Mouse (Mus musculus) intestine, embryonic 16.5 days (tissue): ENCODE measurements at regions not wholly inside any gene's neighbourhood (a gene's known extent, or its start where the extent isn't known, plus 50 kb on each side); places are given as distances from the start of the nearest gene placed in this dataset.
"Not testable (repeated sequence)": the region's sequence is repeated elsewhere in the genome, so short reads cannot be mapped to it uniquely, and the experiment has no call there.

Experiments used
- ATAC-seq: fragments of 200-750 bp; cut with Nextera tagmentation; 2 replicates; pipeline ENCODE4 v1.8.0; 2017; ENCODE audit warnings: moderate TSS enrichment, moderate library complexity
- H3K27ac ChIP-seq: fragments of 300-500 bp; sonication (generic); 2 replicates; pipeline ENCODE4 v1.5.1; 2014; ENCODE audit warnings: mild to moderate bottlenecking, low read length
- H3K27me3 ChIP-seq: fragments of 300-500 bp; sonication (generic); replicated peaks from 2 replicates; pipeline ENCODE4 v1.6.1; 2014; ENCODE audit warnings: low read length, control low read depth, mixed read lengths; ENCODE audit not compliant: control insufficient read depth, insufficient read depth
- H3K36me3 ChIP-seq: fragments of 300-500 bp; sonication (generic); 2 replicates; pipeline ENCODE4 v1.6.1; 2014; ENCODE audit warnings: low read length, control low read depth; ENCODE audit not compliant: control insufficient read depth, insufficient read depth
- H3K4me1 ChIP-seq: fragments of 300-500 bp; sonication (generic); 2 replicates; pipeline ENCODE4 v1.6.1; 2014; ENCODE audit warnings: low read length, control low read depth, mixed read lengths; ENCODE audit not compliant: control insufficient read depth, insufficient read depth
- H3K4me2 ChIP-seq: fragments of 300-500 bp; sonication (generic); 2 replicates; pipeline ENCODE4 v1.6.1; 2014; ENCODE audit warnings: low read depth, low read length, control low read depth
- H3K4me3 ChIP-seq: fragments of 300-500 bp; sonication (generic); 2 replicates; pipeline ENCODE4 v1.5.1; 2014; ENCODE audit warnings: mild to moderate bottlenecking, low read length
- H3K9ac ChIP-seq: fragments of 300-500 bp; sonication (generic); 2 replicates; pipeline ENCODE4 v1.6.1; 2014; ENCODE audit warnings: low read depth, low read length
- H3K9me3 ChIP-seq: fragments of 300-500 bp; sonication (generic); 2 replicates; pipeline ENCODE4 v1.6.1; 2016; ENCODE audit warnings: low read length, control low read depth; ENCODE audit not compliant: control insufficient read depth
- WGBS: fragments of 180-500 bp; shearing (Covaris S2); extraction: QIAGEN DNeasy Blood & Tissue Kit; methylation state at CpG from one replicate; pipeline ENCODE4 v1.1.7; 2014; 5-methylcytosine and 5-hydroxymethylcytosine counted together

- H3K9ac ChIP-seq, H3K4me2 ChIP-seq, H3K27ac ChIP-seq, H3K9me3 ChIP-seq, H3K36me3 ChIP-seq, H3K27me3 ChIP-seq, ATAC-seq, H3K4me3 ChIP-seq: not testable (repeated sequence)
- peaks cover 12% of the 10 kb centered on the region; the same call in 1 of the 2 replicates for H3K4me1 ChIP-seq
- 67% methylated on average over 1 of the region's 1 CpGs for WGBS
Measured at GRCm38 (mm10) chr17:13654606-13655005, 105.7 kb upstream of the Afdn start.

- no peaks in the 10 kb centered on the region for H3K9me3 ChIP-seq
- H3K4me1 ChIP-seq, result peaks cover 12% of the 10 kb centered on the region; the same call in 1 of the 2 replicates
- H3K4me3 ChIP-seq, result no peak overlapping the region
- peak overlapping the region; percentile 19; the same call in 1 of the 2 replicates for H3K4me2 ChIP-seq
- no peak overlapping the region for H3K9ac ChIP-seq
- WGBS, result 21% methylated on average over 3 of the region's 3 CpGs
- no peaks in the 10 kb centered on the region for H3K27me3 ChIP-seq
- 0 out of 2 replicates have a peak, but pooled peaks have one; percentile 28 for ATAC-seq
- H3K27ac ChIP-seq, result no peak overlapping the region
- no peaks in the 10 kb centered on the region for H3K36me3 ChIP-seq
Measured at GRCm38 (mm10) chr17:13656065-13656464, 104.3 kb upstream of the Afdn start.

- no peak overlapping the region for H3K27ac ChIP-seq
Measured at GRCm38 (mm10) chr17:13656485-13657181, 103.7 kb upstream of the Afdn start.

GRCm38 (mm10) chr17:13657182-13657562 lies 103.2 kb upstream of the Afdn start:
- no peak overlapping the region; the same call in 1 of the 2 replicates for H3K4me2 ChIP-seq
- no peak overlapping the region for H3K27ac ChIP-seq
- WGBS, result 27% methylated on average over 10 of the region's 10 CpGs
- no peaks in the 10 kb centered on the region for H3K27me3 ChIP-seq
- H3K9ac ChIP-seq, result no peak overlapping the region
- H3K4me1 ChIP-seq, result peaks cover 15% of the 10 kb centered on the region; the same call in 1 of the 2 replicates
- no peaks in the 10 kb centered on the region for H3K9me3 ChIP-seq
- ATAC-seq, result no peak
- no peak overlapping the region for H3K4me3 ChIP-seq
- H3K36me3 ChIP-seq, result no peaks in the 10 kb centered on the region

More at GRCm38 (mm10) chr17:13656485-13657181, 103.7 kb upstream of the Afdn start:
- Histone ChIP-seq H3K4me1 (peaks cover 15% of the 10 kb centered on the region; the same call in 1 of the 2 replicates), H3K36me3 (no peaks in the 10 kb centered on the region), H3K4me2 (peak overlapping the region; percentile 19), H3K4me3 (no peak overlapping the region), H3K9ac (no peak overlapping the region), H3K27me3 (no peaks in the 10 kb centered on the region), H3K9me3 (no peaks in the 10 kb centered on the region)
- WGBS, result 5% methylated on average over 12 of the region's 15 CpGs
- ATAC-seq, result peak; percentile 45

- Histone ChIP-seq H3K9ac (no peak overlapping the region), H3K27ac (no peak overlapping the region), H3K27me3 (no peaks in the 10 kb centered on the region), H3K4me1 (peaks cover 15% of the 10 kb centered on the region; the same call in 1 of the 2 replicates), H3K9me3 (no peaks in the 10 kb centered on the region), H3K36me3 (no peaks in the 10 kb centered on the region), H3K4me2 (no peak overlapping the region), H3K4me3 (no peak overlapping the region)
- no peak for ATAC-seq
- WGBS, result 64% methylated on average over 9 of the region's 9 CpGs
Measured at GRCm38 (mm10) chr17:13657656-13658292, 102.6 kb upstream of the Afdn start.

GRCm38 (mm10) chr17:13658321-13658978 lies 101.9 kb upstream of the Afdn start:
- 56% methylated on average over 3 of the region's 3 CpGs for WGBS
- no peak overlapping the region for H3K9ac ChIP-seq
- no peaks in the 10 kb centered on the region for H3K36me3 ChIP-seq
- no peaks in the 10 kb centered on the region for H3K27me3 ChIP-seq
- no peak for ATAC-seq
- peaks cover 15% of the 10 kb centered on the region; the same call in 1 of the 2 replicates for H3K4me1 ChIP-seq
- H3K27ac ChIP-seq, result peak overlapping the region; percentile 26; the same call in 1 of the 2 replicates
- H3K4me2 ChIP-seq, result no peak overlapping the region
- H3K9me3 ChIP-seq, result no peaks in the 10 kb centered on the region
- H3K4me3 ChIP-seq, result no peak overlapping the region

GRCm38 (mm10) chr17:13659103-13659502 lies 101.2 kb upstream of the Afdn start:
- 42% methylated on average over 8 of the region's 8 CpGs for WGBS
- Histone ChIP-seq H3K27ac (no peak overlapping the region), H3K4me3 (no peak overlapping the region), H3K9me3 (no peaks in the 10 kb centered on the region), H3K36me3 (no peaks in the 10 kb centered on the region), H3K9ac (no peak overlapping the region), H3K4me2 (no peak overlapping the region), H3K27me3 (no peaks in the 10 kb centered on the region), H3K4me1 (peaks cover 15% of the 10 kb centered on the region; the same call in 1 of the 2 replicates)
- peak; percentile 21; the same call in 1 of the 2 replicates for ATAC-seq

- 78% methylated on average over 4 of the region's 4 CpGs for WGBS
- H3K9me3 ChIP-seq, result no peaks in the 10 kb centered on the region
- no peak overlapping the region for H3K4me3 ChIP-seq
- no peak overlapping the region for H3K9ac ChIP-seq
- no peaks in the 10 kb centered on the region for H3K36me3 ChIP-seq
- H3K27me3 ChIP-seq, result no peaks in the 10 kb centered on the region
- peaks cover 15% of the 10 kb centered on the region; the same call in 1 of the 2 replicates for H3K4me1 ChIP-seq
- no peak overlapping the region for H3K4me2 ChIP-seq
- no peak overlapping the region for H3K27ac ChIP-seq
- no peak for ATAC-seq
Measured at GRCm38 (mm10) chr17:13659943-13660342, 100.4 kb upstream of the Afdn start.

GRCm38 (mm10) chr17:13661023-13661422 lies 99.3 kb upstream of the Afdn start:
- no peak overlapping the region for H3K9ac ChIP-seq
- H3K36me3 ChIP-seq, result no peaks in the 10 kb centered on the region
- H3K27me3 ChIP-seq, result no peaks in the 10 kb centered on the region
- no peak overlapping the region for H3K4me3 ChIP-seq
- H3K4me2 ChIP-seq, result no peak overlapping the region
- ATAC-seq, result peak; percentile 34
- no peak overlapping the region for H3K27ac ChIP-seq
- peaks cover 14% of the 10 kb centered on the region; the same call in 1 of the 2 replicates for H3K4me1 ChIP-seq
- no peaks in the 10 kb centered on the region for H3K9me3 ChIP-seq
- WGBS, result 59% methylated on average over 8 of the region's 8 CpGs
